Mouse (Mus musculus) gastrocnemius, postnatal 10 days (tissue): ENCODE measurements at regions not wholly inside any gene's neighbourhood (a gene's known extent, or its start where the extent isn't known, plus 50 kb on each side); places are given as distances from the start of the nearest gene placed in this dataset.

Experiments
- DNase-seq: peaks from one replicate; pipeline ENCODE4 v3.0.0; 2021; ENCODE audit warnings: mixed read lengths

DNA sequence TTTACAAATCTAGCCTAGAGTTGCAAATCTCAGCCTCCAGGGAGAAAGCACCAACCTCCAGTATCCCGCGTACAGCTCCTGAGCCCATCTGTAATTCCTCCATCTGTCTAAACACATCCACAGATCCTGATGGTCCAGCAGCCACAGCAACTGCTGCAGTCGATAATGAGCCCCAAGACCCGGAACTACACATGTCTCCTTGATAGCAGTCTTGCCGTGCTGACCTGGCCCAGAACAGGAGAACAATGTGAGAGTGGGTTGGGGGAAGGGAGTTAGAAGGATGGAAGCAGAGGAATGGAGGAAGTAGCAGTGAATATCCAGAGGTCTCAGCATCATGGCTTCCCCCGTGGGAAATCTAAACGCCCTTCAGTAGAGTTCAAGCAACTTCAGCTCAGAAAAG is 152.8 kb upstream of the Zmiz1 start:
- DNase-seq: no peak

DNA sequence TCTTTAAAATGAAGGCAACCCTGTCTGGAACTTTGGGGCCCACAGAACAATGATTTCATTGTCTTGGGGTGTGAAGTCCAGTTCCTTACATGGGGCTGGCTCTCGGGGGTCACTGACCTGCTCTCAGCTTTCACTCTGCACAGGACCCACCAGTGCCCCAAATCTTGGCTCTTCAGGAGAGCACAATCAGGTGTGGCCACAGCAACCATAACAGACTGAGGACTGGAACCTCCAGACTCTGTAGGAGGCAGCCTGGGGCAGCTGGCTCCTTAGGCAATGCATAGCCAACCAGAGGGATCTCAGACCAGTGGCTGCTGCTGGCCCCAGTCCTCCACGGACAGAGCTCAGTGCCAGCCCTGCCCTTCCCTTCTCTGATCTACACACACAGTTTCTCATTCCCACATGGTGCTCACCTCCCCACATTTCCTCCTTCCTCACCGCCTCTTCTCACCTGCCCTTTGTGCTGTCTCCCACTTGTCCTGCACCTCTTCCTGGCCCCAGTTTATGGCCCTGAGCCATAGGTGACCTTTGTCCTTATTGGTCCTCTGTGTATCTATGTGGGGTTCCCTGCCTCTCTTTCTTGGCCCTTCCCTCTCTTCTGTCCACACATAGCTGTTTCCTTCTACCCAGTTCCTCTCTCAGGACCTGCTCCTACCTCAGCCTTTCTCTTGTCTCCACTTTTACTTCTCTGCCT is 151.9 kb upstream of the Zmiz1 start:
- no peak for DNase-seq

DNA sequence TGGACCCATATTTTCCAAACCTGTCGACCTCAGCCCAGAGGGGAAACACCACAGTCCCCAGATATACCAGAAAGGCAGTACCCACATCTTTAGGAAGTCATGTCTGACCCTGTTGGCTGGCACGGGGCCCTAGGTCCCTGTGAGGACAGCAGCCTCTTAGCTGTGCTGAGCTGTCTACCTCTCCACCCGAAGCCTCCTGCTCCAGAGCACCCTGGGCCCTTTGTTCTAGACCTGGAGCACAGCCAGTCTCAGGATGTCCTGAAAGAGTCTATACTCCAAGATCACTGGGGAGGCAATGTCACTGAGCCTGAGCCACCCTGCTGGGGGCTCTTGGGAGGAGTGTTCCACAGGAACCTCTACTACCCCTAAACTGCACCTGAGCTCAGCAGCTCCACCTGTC is 150.9 kb upstream of the Zmiz1 start:
- no peak for DNase-seq

DNA sequence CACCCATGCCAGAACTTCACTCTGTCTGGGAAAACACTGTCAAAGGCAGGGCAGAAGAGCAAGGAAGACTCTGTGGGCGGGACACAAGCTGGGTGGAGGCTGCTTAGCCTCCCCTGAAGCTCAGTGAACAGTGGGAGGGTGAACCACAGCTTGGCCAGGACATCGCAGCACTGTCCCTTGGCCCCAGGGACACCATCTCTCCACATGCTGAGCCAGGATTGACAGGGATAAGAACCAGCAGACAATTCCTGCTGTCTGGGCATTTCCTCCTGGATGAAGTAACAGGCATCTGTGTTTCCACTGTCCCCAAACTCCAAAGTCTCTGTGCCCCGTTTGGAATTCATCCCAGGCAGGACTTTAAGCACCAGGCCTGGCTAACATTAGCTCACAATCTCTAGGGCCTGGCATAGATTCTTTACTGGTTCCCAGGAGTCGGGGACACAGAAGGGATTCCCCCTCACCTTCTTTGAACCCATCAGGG is 148.3 kb upstream of the Zmiz1 start:
- DNase-seq: no peak

DNA sequence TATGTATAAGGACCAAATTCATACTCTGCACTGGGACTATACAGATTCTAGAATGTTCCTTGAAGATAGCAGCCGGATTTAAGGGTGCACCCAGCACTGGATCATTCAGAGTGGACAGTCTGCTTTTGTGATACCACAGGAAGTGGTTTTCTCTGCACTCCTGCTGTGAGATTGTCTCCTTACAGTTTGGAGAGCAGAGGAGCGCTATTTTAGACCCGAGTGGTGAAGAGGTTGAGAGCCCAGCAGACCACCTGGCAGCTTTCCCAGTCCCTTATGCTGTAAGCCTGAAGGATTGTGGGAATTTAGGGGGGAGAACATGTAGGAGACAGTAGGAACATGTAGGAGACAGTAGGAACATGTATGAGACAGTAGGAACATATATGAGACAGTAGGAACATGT is 147.5 kb upstream of the Zmiz1 start:
- DNase-seq: no peak

DNA sequence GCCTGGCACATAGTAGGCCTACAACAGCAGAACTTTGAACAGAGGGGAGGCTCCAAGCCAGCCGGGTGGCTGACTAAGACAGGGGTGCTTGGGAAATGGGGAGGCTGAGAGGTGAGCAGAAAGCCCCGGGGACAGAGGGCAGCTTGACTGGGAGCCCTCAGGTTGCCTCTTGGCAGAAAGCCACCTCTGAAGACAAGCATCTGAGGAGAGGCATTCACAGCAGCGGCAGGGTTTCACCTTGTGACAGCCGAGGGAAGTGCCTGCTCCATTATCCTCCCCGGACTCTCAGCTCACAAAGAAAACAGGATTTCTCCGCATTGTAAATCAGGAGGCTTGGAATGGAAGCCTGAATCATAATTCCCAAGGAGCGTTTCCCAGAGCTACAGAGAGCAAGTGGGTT is 146.8 kb upstream of the Zmiz1 start:
- no peak for DNase-seq

DNA sequence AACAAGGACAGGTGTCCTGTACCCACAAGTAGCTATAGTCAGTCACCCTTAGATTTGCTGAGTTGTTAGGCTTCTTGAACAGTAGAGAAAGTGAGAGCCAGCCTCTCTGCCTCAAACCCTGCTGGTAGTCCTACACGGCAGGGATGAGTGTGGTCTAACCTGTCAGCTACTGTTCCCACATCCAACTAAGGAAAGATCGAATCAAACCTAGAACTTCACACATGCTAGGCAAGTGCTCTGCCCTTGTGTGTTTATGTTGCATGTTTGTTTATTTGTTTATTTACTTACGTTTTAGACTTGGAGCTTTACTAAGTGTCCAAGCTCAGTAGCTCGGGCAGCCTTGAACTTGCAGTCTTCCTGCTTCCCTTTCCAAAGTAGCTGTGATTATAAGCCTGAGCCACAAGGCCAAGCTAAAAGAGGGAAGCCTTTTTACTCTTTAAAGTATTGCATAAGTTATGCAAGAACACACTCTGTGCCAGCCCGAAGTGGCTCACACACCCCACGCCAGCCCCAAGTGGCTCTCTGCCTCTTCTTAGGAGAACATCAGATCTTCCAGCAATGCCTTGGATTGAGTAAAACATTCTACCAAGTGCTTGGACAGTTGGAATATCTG is 146.1 kb upstream of the Zmiz1 start:
- DNase-seq: no peak

DNA sequence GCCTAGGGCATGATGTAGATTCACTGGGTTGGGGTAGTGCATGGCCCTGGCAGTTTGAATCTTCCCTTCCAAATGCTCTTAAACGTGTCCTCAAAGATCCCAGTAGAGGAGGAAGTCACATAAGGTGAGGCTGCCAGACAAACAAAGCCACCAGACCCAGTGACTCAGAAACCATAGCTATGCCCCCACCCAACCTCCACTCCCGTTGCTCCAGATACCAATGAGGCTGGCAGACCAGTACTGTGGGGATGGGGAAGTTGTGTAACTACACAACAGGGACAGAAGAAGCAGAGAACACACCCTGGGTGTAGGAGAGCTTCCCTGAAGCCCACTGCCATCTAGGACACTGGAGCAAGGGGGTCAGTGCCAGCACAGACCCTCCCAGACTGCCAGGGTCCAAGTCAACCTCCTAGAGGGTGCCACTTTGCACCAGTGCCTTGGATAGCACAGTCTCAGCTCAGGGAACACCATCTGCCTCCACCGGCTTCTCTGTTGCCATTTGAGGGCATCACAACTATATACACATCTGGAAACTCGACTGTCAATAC is 145.2 kb upstream of the Zmiz1 start:
- no peak for DNase-seq

DNA sequence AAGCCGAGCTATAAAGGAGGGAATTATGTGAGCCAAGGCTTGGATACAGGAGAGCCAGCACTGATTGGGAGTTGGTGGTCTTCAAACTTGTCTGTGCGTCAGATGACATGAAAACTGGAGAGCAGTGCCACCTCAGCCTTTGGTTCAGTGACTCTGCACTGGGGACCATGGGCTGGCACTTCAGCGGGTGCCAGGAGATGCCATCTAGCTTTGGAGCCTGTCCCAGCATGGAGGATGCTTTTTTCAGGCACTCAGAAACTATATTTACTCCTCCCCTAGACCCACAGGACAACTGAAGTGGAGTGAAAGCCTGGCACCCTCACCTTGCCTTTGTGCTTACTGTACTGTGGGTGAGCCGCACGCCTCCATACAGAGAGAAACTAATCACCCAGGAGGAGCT is 142.5 kb upstream of the Zmiz1 start:
- no peak for DNase-seq

DNA sequence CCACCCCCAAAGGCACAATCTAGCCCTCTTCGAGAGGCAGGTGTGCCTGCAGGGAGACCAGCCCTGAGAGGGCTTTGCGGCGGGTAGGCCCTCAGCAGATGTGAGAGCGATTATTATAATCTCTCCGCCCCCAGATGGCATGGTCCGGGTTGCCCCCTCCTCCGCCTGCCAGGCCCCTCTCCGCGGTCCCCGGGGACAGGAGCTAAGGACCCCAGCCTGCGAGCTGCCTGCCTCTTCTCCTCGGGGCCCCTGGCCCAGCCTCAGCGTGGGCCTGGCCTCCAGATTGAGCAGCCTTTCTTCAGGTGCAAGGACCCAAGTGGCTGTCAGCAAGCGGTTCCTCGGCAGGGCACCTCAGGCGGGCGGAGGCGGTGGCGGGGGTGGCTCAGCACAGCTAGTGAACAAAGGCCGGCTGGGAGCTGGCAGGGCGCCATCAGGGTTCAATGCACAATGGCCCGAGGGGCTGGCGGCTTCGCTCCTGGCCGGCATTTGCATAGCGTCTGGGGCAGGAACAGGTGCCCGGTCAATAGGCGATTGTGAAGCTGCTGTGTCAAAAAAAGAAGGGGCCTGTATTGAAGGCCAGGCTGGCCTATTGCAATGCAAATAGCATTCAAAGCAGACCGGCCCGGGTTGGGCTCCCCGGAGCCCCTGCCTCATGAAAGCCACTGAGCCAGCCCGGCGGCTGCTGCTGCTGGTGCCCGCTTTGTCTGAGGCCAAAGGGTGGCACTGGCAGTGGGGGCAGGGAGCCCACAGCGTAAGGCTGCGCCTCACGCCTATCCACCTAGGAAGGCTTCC is 141.1 kb upstream of the Zmiz1 start:
- peak; percentile 77 for DNase-seq

DNA sequence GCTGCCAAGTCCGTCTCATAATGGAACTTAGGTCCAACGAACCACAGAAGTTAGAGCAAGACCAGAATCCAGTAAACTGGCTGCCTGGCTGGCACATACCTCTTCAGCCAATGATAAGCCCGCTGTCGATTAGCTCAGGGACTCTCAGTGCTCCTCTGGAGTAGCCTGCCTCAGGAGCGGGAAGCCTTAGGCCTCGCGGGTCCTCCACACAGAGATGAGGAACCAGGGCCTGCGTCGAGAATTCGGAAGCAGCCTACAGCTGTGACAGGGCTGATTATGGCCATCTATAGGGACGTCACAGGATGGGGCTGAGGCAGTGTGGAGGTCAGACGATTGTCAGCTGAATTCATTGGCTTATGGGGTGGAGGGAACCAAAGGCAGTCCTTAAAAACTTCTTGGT is 140.1 kb upstream of the Zmiz1 start:
- DNase-seq: no peak

DNA sequence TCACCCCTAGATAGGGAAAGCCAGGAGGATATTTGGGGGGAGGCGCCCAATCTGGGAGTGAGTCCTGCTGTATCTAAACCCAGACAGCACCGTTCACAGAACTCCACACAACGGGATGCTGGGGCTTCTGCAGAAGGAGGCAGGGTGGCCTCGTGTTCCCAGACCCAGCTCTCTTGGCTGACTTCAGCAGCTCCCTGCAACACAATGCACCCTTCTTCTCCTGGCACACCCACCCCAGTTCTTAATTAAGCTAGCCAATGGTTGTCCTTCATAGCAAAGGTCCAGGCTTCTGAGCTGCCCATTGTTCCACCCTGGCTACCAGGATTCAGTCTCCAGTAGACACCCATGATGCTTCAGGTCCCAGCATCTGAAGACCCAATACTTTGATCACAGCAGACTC is 138.8 kb upstream of the Zmiz1 start:
- no peak for DNase-seq

DNA sequence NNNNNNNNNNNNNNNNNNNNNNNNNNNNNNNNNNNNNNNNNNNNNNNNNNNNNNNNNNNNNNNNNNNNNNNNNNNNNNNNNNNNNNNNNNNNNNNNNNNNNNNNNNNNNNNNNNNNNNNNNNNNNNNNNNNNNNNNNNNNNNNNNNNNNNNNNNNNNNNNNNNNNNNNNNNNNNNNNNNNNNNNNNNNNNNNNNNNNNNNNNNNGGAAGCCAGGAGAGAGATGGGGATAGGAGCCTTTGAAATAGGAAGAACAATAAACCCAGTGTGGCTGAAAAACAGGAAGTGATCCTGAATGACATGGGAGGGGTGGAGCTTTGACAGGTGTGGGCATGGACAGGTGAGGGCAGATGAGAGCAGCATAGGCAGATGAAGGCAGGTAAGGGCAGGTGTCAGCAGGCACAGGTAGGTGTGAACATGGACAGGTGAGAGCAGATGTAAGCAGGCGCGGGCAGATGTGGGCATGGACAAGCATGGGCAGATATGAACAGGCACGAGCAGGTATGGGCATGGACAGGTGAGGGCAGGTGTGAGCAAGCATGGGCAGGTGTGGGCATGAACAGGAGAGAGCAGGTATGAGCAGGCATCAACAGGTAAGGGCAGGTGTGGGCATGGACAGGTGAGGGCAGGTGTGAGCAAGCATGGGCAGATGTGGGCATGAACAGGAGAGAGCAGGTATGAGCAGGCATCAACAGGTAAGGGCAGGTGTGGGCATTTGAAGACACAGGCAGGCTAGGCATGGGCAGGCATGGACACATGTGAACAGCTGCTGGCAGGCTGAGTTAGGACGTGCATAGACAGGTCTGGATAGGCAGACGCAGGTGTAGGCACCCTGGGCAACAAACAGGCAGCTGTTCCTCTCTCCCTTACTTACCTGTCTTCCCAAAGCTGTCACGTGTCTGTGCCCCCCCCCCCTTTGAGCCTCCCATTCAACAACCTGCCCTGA is 135.2 kb upstream of the Zmiz1 start:
- no peak for DNase-seq

DNA sequence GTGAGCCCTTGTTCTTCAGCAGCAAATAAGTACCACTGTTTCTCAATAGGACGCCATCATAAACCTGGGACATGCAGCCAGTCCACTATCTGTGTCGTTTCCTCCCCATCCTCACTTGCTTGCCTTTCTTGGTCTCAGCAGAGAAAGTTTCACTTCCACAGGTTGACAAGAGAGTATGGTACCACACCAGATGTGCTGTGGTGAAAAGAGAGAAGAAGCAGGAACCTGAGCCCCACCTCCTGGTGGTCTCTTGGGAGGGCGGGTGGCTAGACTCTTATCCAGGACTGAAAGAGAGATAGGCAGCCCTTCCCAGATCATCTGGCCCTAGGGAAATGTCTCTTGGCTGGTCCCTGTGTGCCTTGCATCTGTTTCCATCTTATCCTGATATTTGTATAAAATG is 133.1 kb upstream of the Zmiz1 start:
- no peak for DNase-seq

DNA sequence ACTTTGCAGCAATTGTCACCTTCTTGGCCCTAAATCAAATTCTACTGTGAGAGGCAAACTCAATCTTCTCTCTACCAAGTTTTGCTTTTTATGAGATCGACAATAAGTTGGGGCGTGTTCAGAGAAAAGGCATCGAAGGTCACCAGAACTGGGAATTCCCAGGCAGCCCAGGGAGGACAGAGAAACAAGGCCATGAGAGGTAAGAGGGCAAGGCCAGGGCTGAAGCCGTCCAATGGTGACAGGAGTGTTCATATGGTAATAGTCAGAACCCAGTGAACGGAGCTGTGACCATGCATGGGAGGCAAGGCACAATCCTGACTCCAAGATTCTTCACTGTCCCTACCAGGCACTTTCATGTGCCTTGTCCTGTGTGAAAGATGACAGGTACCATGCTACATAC is 130.8 kb upstream of the Zmiz1 start:
- no peak for DNase-seq

DNA sequence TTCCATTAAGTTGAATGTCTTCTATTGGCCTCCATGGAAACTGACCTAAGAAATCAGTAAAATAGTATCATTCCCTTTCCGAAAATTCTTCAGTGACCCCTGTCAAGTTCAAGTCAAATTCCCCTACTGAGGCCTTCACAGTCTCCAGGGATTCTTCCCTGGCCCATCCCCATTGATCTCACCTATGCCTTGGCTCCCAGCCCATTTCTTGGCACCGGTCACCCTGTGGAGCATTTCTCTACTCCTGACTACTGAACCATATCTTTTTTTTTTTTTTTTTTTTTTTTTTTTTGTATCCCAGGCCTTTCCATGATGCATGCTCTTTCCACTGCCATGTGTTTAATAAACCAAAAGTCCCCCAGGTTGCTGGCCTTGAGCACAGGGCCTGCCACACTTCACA is 124.8 kb upstream of the Zmiz1 start:
- no peak for DNase-seq

DNA sequence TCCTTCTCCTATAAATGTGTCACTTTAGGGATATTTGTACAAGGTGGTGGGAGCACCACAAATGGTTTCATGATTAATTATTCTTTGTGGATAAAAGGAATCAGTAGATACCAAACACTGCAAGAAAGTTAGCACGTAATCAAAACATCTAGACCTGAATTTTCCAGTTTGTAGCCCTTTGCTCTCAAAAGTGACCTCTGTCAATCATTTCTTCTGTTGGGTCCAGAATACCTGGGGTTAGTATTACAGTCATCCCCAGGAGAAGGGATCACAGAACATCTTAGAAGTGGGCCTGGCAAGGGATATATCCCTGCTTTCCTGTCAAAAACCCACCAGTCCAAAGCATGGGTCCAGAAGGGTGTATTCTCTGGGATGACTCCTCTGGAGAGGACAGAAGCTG is 122.1 kb upstream of the Zmiz1 start:
- no peak for DNase-seq

DNA sequence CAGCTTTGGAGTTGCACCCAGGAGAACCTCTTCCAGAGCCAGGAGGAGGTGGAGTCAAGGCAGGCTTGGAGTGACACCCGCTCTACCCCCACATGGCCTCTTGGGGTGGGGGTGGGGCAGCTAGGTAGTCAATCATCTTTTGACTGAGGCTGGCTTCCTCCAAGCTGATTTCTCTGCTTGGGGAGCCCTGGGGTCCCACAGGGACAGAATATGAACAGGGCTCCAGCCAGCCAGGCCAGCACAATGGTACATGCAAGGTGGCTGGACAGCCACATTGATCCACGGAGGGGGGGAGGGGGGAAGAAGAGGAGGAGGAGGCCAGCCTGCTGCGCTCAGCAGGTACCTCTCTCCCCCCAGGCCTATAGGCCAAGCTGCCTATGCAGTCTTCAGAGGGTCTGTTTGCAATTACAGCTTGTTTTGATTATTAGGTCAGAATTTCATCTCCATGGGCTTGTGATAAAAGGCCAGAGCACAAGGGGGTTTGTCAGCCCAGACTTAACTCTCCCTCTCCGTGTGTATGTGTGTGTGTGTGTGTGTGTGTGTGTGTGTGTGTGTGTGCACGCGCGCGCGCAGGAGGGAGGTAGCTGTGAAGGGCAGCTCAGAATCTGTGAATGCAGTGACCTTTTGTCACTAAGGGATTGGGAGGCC is 120.5 kb upstream of the Zmiz1 start:
- no peak for DNase-seq

DNA sequence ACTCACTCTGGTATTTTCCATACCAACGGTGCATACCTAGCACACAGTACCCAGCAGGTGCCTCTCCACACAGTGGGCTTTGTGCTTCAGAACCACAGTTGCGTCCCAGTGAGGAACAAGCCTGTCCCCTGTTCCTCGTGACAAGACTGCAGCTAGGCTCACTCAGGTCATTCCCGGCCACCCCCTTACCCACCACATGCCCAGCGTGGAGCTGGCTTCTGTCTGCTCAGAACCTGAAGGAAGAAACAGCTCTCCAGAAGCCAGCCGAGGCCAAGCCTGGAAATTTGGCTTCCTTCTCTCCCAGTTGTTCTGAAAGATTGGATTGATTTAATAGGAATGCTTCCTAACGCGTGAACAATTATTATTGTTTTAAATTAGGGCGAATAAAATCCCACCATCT is 118.1 kb upstream of the Zmiz1 start:
- DNase-seq: no peak

DNA sequence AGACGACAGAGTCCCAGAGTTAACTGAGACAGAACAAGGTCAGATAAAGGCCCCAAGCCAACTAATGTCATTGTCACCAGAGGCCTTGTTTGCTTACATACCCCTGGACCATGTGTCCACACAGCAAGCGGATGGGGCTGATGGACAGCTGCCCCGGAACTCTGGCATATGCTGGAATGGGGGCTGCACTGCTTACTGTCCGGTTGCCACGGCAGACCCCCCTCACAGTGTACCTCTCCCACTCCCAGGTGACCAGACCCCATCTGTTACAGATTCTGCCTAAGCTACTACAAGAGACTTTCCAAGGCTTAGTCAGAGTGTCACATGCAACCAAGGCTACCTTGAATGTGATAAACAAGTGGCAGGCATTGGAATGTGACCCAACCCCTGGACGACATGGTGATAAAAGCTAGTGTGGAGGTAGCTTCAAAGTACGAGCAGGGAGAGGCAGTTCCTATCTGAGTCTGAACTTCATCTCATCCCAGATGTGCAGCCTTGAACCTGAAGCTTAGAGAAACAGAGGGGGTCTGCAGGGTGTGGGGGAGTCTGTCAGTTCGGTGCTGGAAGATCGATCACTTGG is 117.0 kb upstream of the Zmiz1 start:
- DNase-seq: no peak

DNA sequence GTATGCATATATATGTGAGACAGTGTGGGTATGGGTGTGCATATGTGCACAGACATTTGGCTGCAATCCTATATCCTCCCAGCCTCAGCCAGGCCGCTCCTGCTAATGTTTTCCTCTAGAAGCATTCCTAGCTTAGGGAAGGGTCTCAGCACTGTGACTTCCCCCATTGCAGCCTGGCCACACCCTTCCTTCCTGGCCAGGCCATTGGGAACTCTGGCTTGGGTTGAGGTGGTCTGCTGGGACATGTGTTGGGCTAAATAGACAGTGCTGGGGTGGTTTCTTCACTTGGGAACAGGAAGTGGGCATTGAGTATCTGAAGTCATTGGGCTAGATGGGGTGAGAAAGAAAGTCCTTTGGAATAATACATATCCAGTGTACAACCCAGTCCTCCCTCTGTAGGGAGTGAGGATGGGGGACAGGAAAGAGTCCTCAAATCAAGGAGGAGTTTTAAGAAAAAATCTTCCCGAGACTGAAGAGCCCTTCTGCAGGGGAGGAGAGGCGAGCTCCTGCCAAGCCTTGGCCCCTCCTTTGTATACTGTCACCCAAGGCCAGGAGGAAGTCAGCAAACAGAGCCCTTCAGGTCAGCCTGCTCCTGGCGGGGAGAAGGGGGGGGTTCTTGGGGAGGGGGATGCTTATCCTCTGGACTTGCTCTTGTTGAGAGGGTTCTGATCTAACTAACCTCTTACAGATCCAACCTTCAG is 116.0 kb upstream of the Zmiz1 start:
- no peak for DNase-seq
